Mouse (Mus musculus) stomach, postnatal 0 days (tissue): ENCODE measurements around the gene Stk4.

Source experiments
- CTCF ChIP-seq: IDR thresholded peaks from 2 replicates; pipeline ENCODE4 v1.5.1; 2016; ENCODE audit warnings: antibody characterized with exemption, low read depth, mild to moderate bottlenecking, moderate library complexity
- EP300 ChIP-seq: optimal IDR thresholded peaks from 2 replicates; pipeline ENCODE3; 2016; ENCODE audit warnings: antibody characterized with exemption

GRCm38 (mm10) chr2:164156158-164156557 lies 86.0 kb downstream of the Stk4 start:
- TF ChIP-seq CTCF (no peak), EP300 (no peak)
